ENCODE assay signal across 26 mouse cellular contexts in genomic region chr12:56918145-56918544, GRCm38 (mm10).
"Had no signal": no experiment of that assay in that cellular context is flagged by ENCODE, and none has a peak within 500 bp of the region (broad histone marks: within the 10 kb centered on the region; RNA-seq: fewer than 3 reads in every experiment).

No protein-coding gene starts in this region.

- H3K4me2 ChIP-seq: heart, embryonic 11.5 days; heart, embryonic 13.5 days; heart, embryonic 15.5 days; hindbrain, embryonic 13.5 days; hindbrain, embryonic 15.5 days; kidney, embryonic 15.5 days; limb, embryonic 15.5 days; liver, embryonic 12.5 days had no signal

- H3K9ac ChIP-seq: heart, embryonic 13.5 days; heart, embryonic 15.5 days; hindbrain, embryonic 13.5 days; hindbrain, embryonic 15.5 days; kidney, embryonic 15.5 days; limb, embryonic 15.5 days; liver, embryonic 12.5 days; liver, embryonic 14.5 days had no signal

- ATAC-seq: hindbrain, postnatal 0 days; intestine, embryonic 16.5 days; liver, embryonic 12.5 days had no signal

- DNase-seq: gastrocnemius, adult 2 months; gastrocnemius, postnatal 10 days; gastrocnemius, postnatal 25 days; heart, adult 18-20 months; heart, postnatal 14 days; heart, postnatal 36 days; kidney, adult 11 months; kidney, adult 2 months; kidney, adult 9 months; kidney, postnatal 14 days; kidney, postnatal 36 days; layer of hippocampus, adult 9-11 months; layer of hippocampus, postnatal 36 days; left cerebral cortex, postnatal 4 days had no signal

- H3K27ac ChIP-seq: gastrocnemius, adult 2 months; heart, embryonic 13.5 days; heart, embryonic 15.5 days; hindbrain, embryonic 13.5 days; hindbrain, embryonic 15.5 days; hindbrain, postnatal 0 days; kidney, embryonic 15.5 days; kidney, postnatal 0 days; limb, embryonic 15.5 days; liver, embryonic 12.5 days; liver, embryonic 14.5 days had no signal

- H3K36me3 ChIP-seq: heart, embryonic 13.5 days; heart, embryonic 15.5 days; hindbrain, embryonic 13.5 days; hindbrain, embryonic 15.5 days; kidney, embryonic 15.5 days; limb, embryonic 15.5 days had no signal

- H3K27me3 ChIP-seq: heart, embryonic 13.5 days; heart, embryonic 15.5 days; hindbrain, embryonic 13.5 days; hindbrain, embryonic 15.5 days; kidney, embryonic 15.5 days; limb, embryonic 15.5 days; liver, embryonic 12.5 days had no signal

- H3K9me3 ChIP-seq: heart, embryonic 13.5 days; heart, embryonic 15.5 days; hindbrain, embryonic 13.5 days; hindbrain, embryonic 15.5 days; kidney, embryonic 15.5 days; limb, embryonic 15.5 days had no signal

- H3K4me3 ChIP-seq: gastrocnemius, adult 2 months; heart, embryonic 13.5 days; heart, embryonic 15.5 days; hindbrain, embryonic 13.5 days; hindbrain, embryonic 15.5 days; kidney, embryonic 15.5 days; limb, embryonic 15.5 days; liver, embryonic 12.5 days had no signal

- H3K4me1 ChIP-seq: heart, embryonic 13.5 days; heart, embryonic 15.5 days; hindbrain, embryonic 13.5 days; hindbrain, embryonic 15.5 days; kidney, embryonic 15.5 days; limb, embryonic 15.5 days; liver, embryonic 12.5 days had no signal
